Mouse (Mus musculus) small intestine, adult 2 months (tissue): ENCODE results near the gene Iqschfp. TPM values are rescaled to one million over a fixed set of nuclear protein-coding genes. Genes with fewer than 3 reads are reported as not detected.

Experiments
- H3K27ac ChIP-seq: fragments of 200-500 bp; 2 replicates; pipeline ENCODE4 v1.5.1; 2012; ENCODE audit warnings: low read depth, low read length, control low read depth, inconsistent platforms; ENCODE audit not compliant: insufficient read depth
- H3K27me3 ChIP-seq: fragments of 200-500 bp; 2 replicates; pipeline ENCODE4 v1.6.1; 2012; ENCODE audit warnings: mild to moderate bottlenecking, moderate library complexity, low read length, inconsistent platforms; ENCODE audit not compliant: control insufficient read depth, insufficient read depth
- H3K36me3 ChIP-seq: fragments of 200-500 bp; 2 replicates; pipeline ENCODE4 v1.6.1; 2012; ENCODE audit warnings: mild to moderate bottlenecking, low read length, control low read depth, inconsistent platforms; ENCODE audit not compliant: control insufficient read depth, insufficient read depth
- H3K4me1 ChIP-seq: fragments of 200-500 bp; 2 replicates; pipeline ENCODE4 v1.6.1; 2012; ENCODE audit warnings: low read length, inconsistent platforms, mixed read lengths; ENCODE audit not compliant: control insufficient read depth, insufficient read depth, insufficient read length
- H3K4me3 ChIP-seq: fragments of 200-500 bp; 2 replicates; pipeline ENCODE4 v1.5.1; 2012; ENCODE audit warnings: low read depth, mild to moderate bottlenecking, control low read depth, inconsistent platforms, low read length, moderate library complexity
- CTCF ChIP-seq: fragments of 200-500 bp; IDR thresholded peaks from 2 replicates; pipeline ENCODE4 v1.5.1; 2012; ENCODE audit warnings: low read depth, mild to moderate bottlenecking, control low read depth, inconsistent platforms, low read length, moderate library complexity, mixed read lengths; ENCODE audit not compliant: insufficient replicate concordance, insufficient read length; ENCODE audit errors: extremely low read depth
- POLR2A ChIP-seq: fragments of 200-500 bp; IDR thresholded peaks from 2 replicates; pipeline ENCODE4 v1.6.1; 2012; ENCODE audit warnings: low read depth, mild to moderate bottlenecking, control low read depth, inconsistent platforms, low read length, moderate library complexity
- WGBS: fragments of 180-500 bp; shearing (Covaris S2); methylation state at CpG from one replicate; pipeline ENCODE4 v1.1.7; 2018; 5-methylcytosine and 5-hydroxymethylcytosine counted together
- polyA plus RNA-seq: library from polyadenylated mRNA; depleted of rRNA; stranded (reverse); fragments of >200 nt; gene quantifications from 2 replicates; pipeline ENCODE4 v1.2.3, GENCODE M21; 2012; rRNA removed

Iqschfp gene
- polyA plus RNA-seq, 1 experiment = not detected

DNA sequence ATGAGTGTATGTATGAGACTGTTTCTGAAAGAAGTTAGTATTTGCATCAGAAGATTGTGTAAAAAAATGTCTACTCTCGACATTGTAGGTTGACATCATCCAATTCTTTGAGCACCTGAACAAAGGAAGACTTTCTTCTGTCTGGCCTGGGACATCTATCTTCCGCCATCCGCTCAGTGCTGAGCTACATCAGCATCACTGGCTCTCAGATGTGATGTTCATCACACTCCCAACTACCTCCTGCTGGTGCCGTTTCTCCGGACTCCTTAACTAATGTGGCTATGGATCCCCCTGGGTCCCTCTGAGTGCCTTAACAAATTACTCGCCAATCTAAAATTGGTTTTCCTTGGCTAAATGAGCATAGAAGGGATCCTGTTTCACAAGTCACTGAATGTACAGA lies 772.3 kb downstream of the Iqschfp start:
- TF ChIP-seq POLR2A (no peak), CTCF (no peak)
- H3K27ac ChIP-seq = no peak overlapping the region
- no peaks in the 10 kb centered on the region for H3K4me1 ChIP-seq
- H3K36me3 ChIP-seq = no peaks in the 10 kb centered on the region
- H3K27me3 ChIP-seq = no peaks in the 10 kb centered on the region
- WGBS = 88% methylated on average over 6 of the region's 6 CpGs
- H3K4me3 ChIP-seq = no peak overlapping the region

GRCm38 (mm10) chr3:68666377-68666776 lies 774.3 kb downstream of the Iqschfp start:
- Histone ChIP-seq H3K27me3 (no peaks in the 10 kb centered on the region), H3K4me1 (no peaks in the 10 kb centered on the region), H3K36me3 (no peaks in the 10 kb centered on the region), H3K4me3 (no peak overlapping the region), H3K27ac (no peak overlapping the region)
- WGBS = 85% methylated on average over 7 of the region's 7 CpGs
- TF ChIP-seq CTCF (no peak), POLR2A (no peak)

DNA sequence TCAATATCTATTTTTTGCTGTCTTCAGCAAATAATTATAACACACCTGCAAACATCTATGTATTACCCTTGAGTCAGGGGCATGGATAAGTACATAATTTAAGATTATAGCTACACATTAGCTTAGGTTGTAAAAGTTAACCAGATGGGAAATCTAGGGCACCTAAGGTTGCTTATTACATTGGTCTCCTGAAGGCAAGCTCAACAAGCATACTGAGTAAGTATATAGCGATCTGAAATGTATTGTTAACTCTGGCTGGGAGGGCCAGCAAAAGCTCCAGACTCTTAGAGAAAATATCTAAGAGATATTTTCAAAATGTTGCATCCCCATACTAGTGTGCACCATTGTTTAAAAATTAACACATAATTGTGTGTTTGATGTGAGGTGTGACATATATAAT lies 775.8 kb downstream of the Iqschfp start:
- Histone ChIP-seq H3K36me3 (no peaks in the 10 kb centered on the region), H3K4me3 (no peak overlapping the region), H3K27ac (no peak overlapping the region), H3K27me3 (no peaks in the 10 kb centered on the region), H3K4me1 (no peaks in the 10 kb centered on the region)
- TF ChIP-seq CTCF = no peak
- no peak for TF ChIP-seq POLR2A
- 69% methylated on average over 1 of the region's 1 CpGs for WGBS

DNA sequence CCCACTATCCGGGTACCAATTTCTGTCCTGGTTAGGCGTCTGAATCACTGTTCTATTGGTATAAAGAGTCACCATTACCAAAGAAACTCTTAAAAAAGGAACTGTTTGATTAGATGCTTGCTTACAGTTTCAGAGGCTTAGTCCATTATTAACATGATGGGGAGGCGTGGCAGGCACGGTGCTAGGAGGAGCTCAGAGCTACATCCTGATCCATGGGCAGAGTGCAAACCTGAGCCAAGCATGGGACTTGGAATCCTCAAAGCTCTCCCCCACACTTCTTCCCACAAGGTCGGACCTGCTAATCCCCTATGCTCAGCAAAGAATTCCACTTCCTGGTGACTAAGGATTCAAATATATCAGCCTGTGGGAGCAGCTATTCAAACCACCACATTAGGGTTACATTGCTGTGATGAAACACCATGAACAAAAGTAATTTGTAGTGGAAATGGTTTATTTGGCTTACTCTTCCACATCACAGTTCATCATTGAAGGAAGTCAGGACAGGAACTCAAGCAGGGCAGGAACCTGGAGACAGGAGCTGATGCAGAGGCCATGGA lies 777.5 kb downstream of the Iqschfp start:
- Histone ChIP-seq H3K27me3 (no peaks in the 10 kb centered on the region), H3K36me3 (no peaks in the 10 kb centered on the region), H3K27ac (no peak overlapping the region), H3K4me1 (no peaks in the 10 kb centered on the region), H3K4me3 (no peak overlapping the region)
- 64% methylated on average over 5 of the region's 5 CpGs for WGBS
- TF ChIP-seq POLR2A (no peak), CTCF (no peak)

DNA sequence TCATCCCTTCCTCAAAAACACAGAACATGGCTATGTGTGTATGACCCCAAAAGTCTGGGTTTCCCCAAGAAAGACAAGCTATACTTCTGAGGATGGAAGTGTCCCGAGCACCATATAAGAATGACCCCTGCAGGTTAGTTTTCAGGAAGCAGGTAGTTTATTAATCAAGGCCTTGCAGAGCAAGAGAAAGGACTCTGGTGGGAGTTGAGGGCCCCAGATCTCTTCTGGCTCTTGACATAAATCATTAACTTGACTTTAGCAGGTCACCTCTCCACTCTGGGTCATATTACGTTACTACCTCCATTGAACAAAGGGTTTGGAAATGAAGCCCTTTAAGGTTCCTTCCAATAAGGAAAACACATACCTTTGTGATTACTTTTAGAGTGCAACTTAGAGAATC lies 782.7 kb downstream of the Iqschfp start:
- H3K27ac ChIP-seq = no peak overlapping the region
- H3K27me3 ChIP-seq = no peaks in the 10 kb centered on the region
- 43% methylated on average over 2 of the region's 2 CpGs for WGBS
- TF ChIP-seq POLR2A (no peak), CTCF (no peak)
- H3K36me3 ChIP-seq = no peaks in the 10 kb centered on the region
- H3K4me1 ChIP-seq = no peaks in the 10 kb centered on the region
- H3K4me3 ChIP-seq = no peak overlapping the region

DNA sequence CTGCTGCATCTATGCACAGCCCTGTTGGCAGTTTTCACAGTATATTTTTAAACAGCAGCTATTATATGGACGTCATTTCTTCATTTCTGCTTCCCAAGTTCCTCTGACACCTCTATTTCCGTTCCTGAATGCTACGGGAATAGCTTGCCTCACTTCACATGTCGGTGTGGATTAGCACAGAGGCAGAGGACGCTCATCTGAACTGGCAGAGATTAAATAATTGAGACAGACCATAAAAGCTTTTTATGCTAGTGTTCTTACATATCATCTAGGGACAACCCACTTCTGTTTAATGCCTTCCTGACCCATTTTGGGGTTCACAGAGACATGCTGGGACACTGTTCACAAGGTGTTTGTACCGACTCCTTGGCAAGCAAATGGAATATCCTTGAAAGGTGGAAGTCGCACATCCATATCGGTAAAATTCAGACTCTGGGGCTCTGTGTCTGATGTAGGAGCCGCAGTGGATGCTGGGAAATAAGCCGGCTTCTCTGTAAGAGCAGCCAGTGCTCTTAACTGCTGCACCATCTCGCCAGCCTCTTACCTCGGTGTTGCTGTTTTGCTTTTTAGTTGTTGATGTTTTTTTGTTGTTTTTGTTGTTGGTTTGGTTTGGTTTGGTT lies 783.3 kb downstream of the Iqschfp start:
- H3K27ac ChIP-seq = no peak overlapping the region
- no peaks in the 10 kb centered on the region for H3K27me3 ChIP-seq
- no peaks in the 10 kb centered on the region for H3K36me3 ChIP-seq
- no peak overlapping the region for H3K4me3 ChIP-seq
- no peaks in the 10 kb centered on the region for H3K4me1 ChIP-seq
- TF ChIP-seq CTCF = no peak
- TF ChIP-seq POLR2A = no peak
- WGBS = 88% methylated on average over 12 of the region's 12 CpGs

Other genes starting within 250 kb of the Iqschfp start
- not detected in 2 replicates for gene Iqcj, start within 50 bp of the Iqschfp start, polyA plus RNA-seq
- gene Schip1, start 172.6 kb downstream of the Iqschfp start, polyA plus RNA-seq = 4.3 and 5.0 TPM in 2 replicates